Mouse (Mus musculus) liver, postnatal 0 days (tissue): ENCODE measurements at regions not wholly inside any gene's neighbourhood (a gene's known extent, or its start where the extent isn't known, plus 50 kb on each side); places are given as distances from the start of the nearest gene placed in this dataset.
A peak's percentile ranks its signal among the peaks of the same experiment; 100 is the strongest.
"Not testable (repeated sequence)": the region's sequence is repeated elsewhere in the genome, so short reads cannot be mapped to it uniquely, and the experiment has no call there.

Source experiments
- ATAC-seq: fragments of 200-750 bp; cut with Nextera tagmentation; 2 replicates; pipeline ENCODE4 v1.8.0; 2017; ENCODE audit warnings: mild to moderate bottlenecking, moderate library complexity
- DNase-seq: peaks from one replicate; pipeline ENCODE4 v3.0.0-alpha.2; 2016
- H3K27ac ChIP-seq: fragments of 300-500 bp; sonication (generic); 2 replicates; pipeline ENCODE4 v1.5.1; 2014; ENCODE audit warnings: antibody characterized with exemption, moderate library complexity, mild to moderate bottlenecking, low read depth
- H3K27me3 ChIP-seq: fragments of 300-500 bp; sonication (generic); 2 replicates; pipeline ENCODE4 v1.6.1; 2014; ENCODE audit warnings: low read length, control low read depth, mixed read lengths; ENCODE audit not compliant: insufficient read depth
- H3K36me3 ChIP-seq: fragments of 300-500 bp; sonication (generic); replicated peaks from 2 replicates; pipeline ENCODE4 v1.6.1; 2014; ENCODE audit warnings: mild to moderate bottlenecking, control low read depth, low read length, moderate library complexity, mixed read lengths; ENCODE audit not compliant: insufficient read depth
- H3K4me1 ChIP-seq: fragments of 300-500 bp; sonication (generic); 2 replicates; pipeline ENCODE4 v1.6.1; 2014; ENCODE audit warnings: antibody characterized with exemption, mild to moderate bottlenecking, control low read depth; ENCODE audit not compliant: insufficient read depth
- H3K4me2 ChIP-seq: fragments of 300-500 bp; sonication (generic); 2 replicates; pipeline ENCODE4 v1.6.1; 2014; ENCODE audit warnings: low read depth, mild to moderate bottlenecking, low read length, moderate library complexity, mixed read lengths
- H3K4me3 ChIP-seq: fragments of 300-500 bp; sonication (generic); 2 replicates; pipeline ENCODE4 v1.5.1; 2014; ENCODE audit warnings: low read depth, low read length
- H3K9ac ChIP-seq: fragments of 300-500 bp; sonication (generic); replicated peaks from 2 replicates; pipeline ENCODE4 v1.6.1; 2014; ENCODE audit warnings: mild to moderate bottlenecking, moderate library complexity
- H3K9me3 ChIP-seq: fragments of 300-500 bp; sonication (generic); 2 replicates; pipeline ENCODE4 v1.6.1; 2016; ENCODE audit warnings: mild to moderate bottlenecking, control low read depth, low read length, mixed read lengths
- CTCF ChIP-seq: sonication (generic); IDR thresholded peaks from 2 replicates; pipeline ENCODE4 v1.5.1; 2016; ENCODE audit warnings: antibody characterized with exemption, low read depth
- EP300 ChIP-seq: IDR thresholded peaks from 2 replicates; pipeline ENCODE4 v1.6.1; 2016; ENCODE audit warnings: antibody characterized with exemption, low read depth, mild to moderate bottlenecking
- WGBS: fragments of 180-500 bp; shearing (Covaris S2); extraction: QIAGEN DNeasy Blood & Tissue Kit; methylation state at CpG from one replicate; pipeline ENCODE4 v1.1.7; 2014; ENCODE audit not compliant: insufficient replicate concordance; 5-methylcytosine and 5-hydroxymethylcytosine counted together

DNA sequence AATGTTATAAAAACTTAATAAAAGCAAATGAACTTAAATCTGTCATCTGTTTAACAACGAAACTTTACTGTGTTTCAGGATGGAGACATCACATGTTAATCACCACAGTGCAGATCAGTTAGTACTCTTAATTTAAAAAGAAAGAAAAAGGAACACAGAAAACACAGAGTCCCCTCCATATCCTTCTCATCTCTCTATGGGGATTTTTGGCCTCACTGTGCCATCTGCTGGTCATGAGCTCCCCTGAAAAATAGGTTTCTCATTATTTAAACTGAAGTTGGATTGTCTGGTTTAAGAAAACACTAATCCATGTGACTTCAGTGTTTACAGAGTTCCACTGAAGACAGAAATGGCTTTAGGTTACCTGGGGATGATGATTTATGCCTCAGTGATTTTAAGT, 548.7 kb upstream of the Zfp386 start:
- Histone ChIP-seq H3K36me3 (no peaks in the 10 kb centered on the region), H3K4me1 (no peaks in the 10 kb centered on the region), H3K9me3 (no peaks in the 10 kb centered on the region), H3K4me2 (no peak overlapping the region), H3K27me3 (no peaks in the 10 kb centered on the region), H3K4me3 (no peak overlapping the region), H3K27ac (no peak overlapping the region), H3K9ac (no peak overlapping the region)
- peak; percentile 34; the same call in 1 of the 2 replicates for TF ChIP-seq CTCF
- TF ChIP-seq EP300 = no peak
- 32% methylated on average over 1 of the region's 1 CpGs for WGBS
- no peak for DNase-seq
- no peak for ATAC-seq

DNA sequence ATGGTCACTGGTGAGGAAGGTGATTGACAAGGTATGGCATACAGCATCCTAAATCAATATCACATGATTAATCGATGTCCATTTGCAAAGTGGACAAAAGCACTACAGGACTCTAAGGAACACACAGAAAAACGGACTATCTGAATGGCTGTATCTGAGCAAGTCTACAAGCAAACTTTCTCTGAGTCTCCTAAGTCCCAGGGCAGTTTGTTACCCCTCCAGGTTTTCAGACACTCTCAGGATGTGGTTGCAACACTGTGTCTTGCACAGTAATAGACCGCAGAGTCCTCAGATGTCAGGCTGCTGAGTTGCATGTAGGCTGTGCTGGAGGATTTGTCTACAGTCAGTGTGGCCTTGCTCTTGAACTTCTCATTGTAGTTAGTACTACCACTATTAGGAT, 540.2 kb upstream of the Zfp386 start:
- not testable (repeated sequence) for DNase-seq, H3K9me3 ChIP-seq, H3K4me2 ChIP-seq, H3K27me3 ChIP-seq, H3K27ac ChIP-seq, H3K36me3 ChIP-seq, H3K9ac ChIP-seq, H3K4me1 ChIP-seq, H3K4me3 ChIP-seq, ATAC-seq
- WGBS = 41% methylated on average over 3 of the region's 3 CpGs

DNA sequence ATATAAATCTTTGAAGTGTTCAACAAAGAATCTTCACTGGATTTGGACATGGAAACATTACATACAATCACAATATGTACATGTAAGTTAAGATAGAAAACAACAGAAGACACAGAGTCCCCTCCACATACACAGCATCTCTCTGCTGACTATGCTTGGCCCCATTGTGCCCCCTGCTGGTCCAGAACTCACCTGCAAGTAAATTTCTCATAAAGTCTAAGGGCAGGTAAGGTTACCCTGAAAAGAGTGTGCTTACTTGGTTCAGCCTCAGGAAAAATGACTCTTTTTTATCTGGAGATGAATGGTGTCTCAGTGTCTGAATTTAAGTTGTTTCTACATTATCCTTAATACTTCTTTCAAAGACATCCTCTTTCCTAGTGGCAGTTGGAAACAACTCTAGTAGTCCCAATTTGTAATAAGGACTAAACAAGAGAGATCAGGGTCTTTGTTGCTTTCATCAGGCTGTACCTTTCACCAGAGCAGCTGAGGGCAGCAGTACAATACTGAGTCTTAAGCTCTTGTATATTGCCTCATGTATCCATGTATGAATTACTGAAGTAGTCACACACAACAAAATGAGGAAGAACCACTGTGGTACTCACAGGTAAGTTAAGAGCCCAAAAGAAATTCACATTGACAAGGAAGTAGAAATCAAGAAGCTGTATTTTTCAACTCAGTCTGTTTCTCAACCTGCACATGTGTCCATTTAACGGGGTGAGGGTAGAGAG, 538.7 kb upstream of the Zfp386 start:
- not testable (repeated sequence) for H3K27me3 ChIP-seq, H3K4me1 ChIP-seq, ATAC-seq, H3K9ac ChIP-seq, H3K4me2 ChIP-seq, H3K4me3 ChIP-seq, H3K36me3 ChIP-seq, DNase-seq, H3K27ac ChIP-seq, H3K9me3 ChIP-seq
- 0 out of 2 replicates have a peak, but pooled peaks have one; percentile 15 for TF ChIP-seq CTCF
- 35% methylated on average over 1 of the region's 1 CpGs for WGBS

DNA sequence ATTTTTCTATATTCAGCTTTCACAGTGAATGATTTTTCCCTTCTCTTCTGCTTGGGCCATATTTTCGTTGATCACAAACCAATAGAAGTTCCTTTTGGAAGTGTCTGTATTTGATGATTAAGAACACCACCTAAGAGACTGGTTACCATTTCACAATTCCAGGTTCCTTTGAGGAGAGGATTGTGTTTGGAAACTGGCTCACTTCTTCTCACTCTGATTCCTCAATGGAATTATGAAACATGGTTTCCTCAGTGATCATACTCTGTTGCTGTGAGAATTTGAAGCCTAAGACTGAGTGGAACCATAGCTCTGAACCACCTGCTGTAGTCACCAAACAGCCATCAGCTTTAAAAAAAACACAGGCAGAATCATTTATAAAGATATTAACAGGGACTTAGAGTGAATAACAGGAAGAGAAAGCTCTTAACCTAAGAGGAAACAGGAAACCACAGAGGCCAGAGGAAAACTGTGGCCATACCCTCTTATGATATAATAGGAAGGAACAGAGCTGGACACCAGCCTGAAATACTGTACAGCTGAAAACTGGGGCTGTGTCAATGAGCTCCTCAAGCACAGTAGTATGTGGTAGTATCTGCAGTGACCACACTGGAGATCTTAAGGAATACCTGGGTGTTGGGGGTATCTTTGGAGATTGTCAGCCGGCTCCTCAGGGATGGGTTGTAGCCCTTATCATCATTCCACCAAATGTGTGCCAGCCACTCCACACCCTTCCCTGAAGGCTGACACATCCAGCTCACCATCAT, 528.6 kb upstream of the Zfp386 start:
- peak; percentile 33; the same call in 1 of the 2 replicates for ATAC-seq
- not testable (repeated sequence) for H3K4me2 ChIP-seq, H3K36me3 ChIP-seq, H3K9me3 ChIP-seq, H3K4me3 ChIP-seq, H3K9ac ChIP-seq, DNase-seq, H3K27me3 ChIP-seq, H3K4me1 ChIP-seq
- 0 out of 2 replicates have a peak overlapping the region, but pooled peaks have one; percentile 45 for H3K27ac ChIP-seq
- 53% methylated on average over 2 of the region's 2 CpGs for WGBS

DNA sequence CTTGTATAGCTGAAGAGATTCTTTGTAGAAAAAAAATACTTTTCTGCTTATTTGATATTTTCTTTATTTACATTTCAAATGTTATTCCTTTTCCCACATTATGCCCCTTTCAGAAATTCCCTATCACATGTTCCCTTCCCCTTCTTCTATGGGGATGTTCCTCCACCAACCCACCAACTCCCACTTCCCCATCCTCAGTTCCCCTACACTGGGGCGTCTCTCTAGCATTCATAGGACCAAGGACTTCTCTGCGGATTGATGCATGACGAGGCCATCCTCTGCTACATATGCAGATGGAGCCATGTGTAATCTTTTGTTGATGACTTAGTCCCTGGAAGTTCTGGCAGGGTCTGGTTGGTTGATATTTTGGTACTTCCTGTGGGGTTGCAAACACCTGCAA, 520.5 kb upstream of the Zfp386 start:
- 62% methylated on average over 3 of the region's 3 CpGs for WGBS
- Histone ChIP-seq H3K9ac (no peak overlapping the region), H3K4me1 (no peaks in the 10 kb centered on the region), H3K27ac (no peak overlapping the region), H3K36me3 (no peaks in the 10 kb centered on the region), H3K27me3 (no peaks in the 10 kb centered on the region), H3K4me2 (no peak overlapping the region), H3K9me3 (no peaks in the 10 kb centered on the region; the same call in none of the 2 replicates), H3K4me3 (no peak overlapping the region)
- no peak for DNase-seq
- TF ChIP-seq CTCF = no peak
- TF ChIP-seq EP300 = no peak
- no peak for ATAC-seq

DNA sequence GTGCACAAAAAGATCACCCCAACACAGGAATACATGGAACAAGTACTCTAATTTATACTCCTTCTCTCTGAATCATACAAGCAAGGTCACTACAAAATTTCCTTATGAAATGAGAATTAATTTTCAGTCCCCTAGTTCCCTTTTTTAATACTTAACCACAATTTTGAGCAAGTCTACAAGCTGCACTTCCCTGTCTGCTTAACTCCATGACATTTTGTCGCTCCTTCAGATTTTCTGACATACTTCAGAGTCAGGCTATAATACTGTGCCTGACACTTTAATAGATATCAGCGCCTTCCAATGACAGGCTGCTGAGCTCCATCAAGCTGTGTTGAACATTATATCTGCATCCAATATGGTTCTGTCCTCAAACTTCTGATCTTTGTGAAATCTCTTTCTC, 505.0 kb upstream of the Zfp386 start:
- Histone ChIP-seq H3K27ac (no peak overlapping the region), H3K9me3 (peaks cover 6% of the 10 kb centered on the region; the same call in 1 of the 2 replicates), H3K36me3 (no peaks in the 10 kb centered on the region), H3K4me3 (no peak overlapping the region), H3K4me1 (no peaks in the 10 kb centered on the region), H3K9ac (no peak overlapping the region), H3K27me3 (no peaks in the 10 kb centered on the region), H3K4me2 (no peak overlapping the region)
- ATAC-seq (no peak), DNase-seq (no peak)
- 63% methylated on average over 2 of the region's 2 CpGs for WGBS
- TF ChIP-seq EP300 (no peak), CTCF (no peak)

DNA sequence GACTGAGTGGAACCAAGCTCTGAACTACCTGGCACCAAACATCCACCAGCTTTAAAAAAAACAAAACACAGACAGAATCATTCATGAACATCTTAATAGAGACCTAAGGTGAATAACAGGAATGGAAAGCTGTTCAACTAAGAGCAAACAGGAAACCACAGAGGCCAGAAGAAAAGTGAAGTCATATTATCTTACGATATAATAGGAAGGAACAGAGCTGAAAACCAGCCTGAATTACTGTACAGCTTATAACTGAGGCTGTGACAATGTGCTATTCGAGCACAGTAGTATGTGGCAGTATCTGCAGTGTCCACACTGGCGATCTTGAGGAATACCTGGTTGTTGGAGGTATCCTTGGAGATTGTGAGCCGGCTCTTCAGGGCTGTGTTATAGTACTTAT, 480.6 kb upstream of the Zfp386 start:
- 49% methylated on average over 4 of the region's 4 CpGs for WGBS
- ATAC-seq = not testable (repeated sequence)

DNA sequence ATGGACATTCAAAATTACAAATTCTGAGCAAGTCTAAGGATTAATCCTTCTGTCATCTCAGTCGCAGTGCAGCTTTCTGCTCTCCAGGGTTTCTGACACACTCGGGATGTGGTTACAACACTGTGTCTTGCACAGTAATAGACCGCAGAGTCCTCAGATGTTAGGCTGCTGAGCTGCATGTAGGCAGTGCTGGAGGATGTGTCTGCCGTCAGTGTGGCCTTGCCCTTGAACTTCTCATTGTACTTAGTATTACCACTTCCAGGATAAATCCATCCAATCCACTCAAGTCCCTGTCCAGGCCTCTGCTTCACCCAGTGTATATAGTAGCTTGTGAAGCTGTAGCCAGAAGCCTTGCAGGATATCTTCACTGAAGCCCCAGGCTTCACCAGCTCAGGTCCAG, 454.5 kb upstream of the Zfp386 start:
- H3K36me3 ChIP-seq, ATAC-seq, H3K4me1 ChIP-seq, H3K4me2 ChIP-seq, H3K27me3 ChIP-seq, H3K27ac ChIP-seq, H3K9ac ChIP-seq, DNase-seq, H3K4me3 ChIP-seq, H3K9me3 ChIP-seq: not testable (repeated sequence)
- whole genome bisulfite sequencing = 77% methylated on average over 4 of the region's 4 CpGs

More for the DNA sequence above, 480.6 kb upstream of the Zfp386 start:
- H3K36me3 ChIP-seq, H3K4me3 ChIP-seq, H3K4me2 ChIP-seq, H3K9me3 ChIP-seq, H3K27ac ChIP-seq, DNase-seq, H3K4me1 ChIP-seq, H3K9ac ChIP-seq, H3K27me3 ChIP-seq: not testable (repeated sequence)
